Mouse (Mus musculus) megakaryocyte, embryonic 14.5 days (primary cell): ENCODE results near the gene Fgf14.

Experiments
- FLI1 ChIP-seq: IDR thresholded peaks from 2 replicates; pipeline ENCODE4 v1.6.1; 2012; ENCODE audit warnings: low read length, inconsistent platforms, mixed read lengths
- GATA1 ChIP-seq: IDR thresholded peaks from 3 replicates; pipeline ENCODE4 v1.6.1; 2012; ENCODE audit warnings: mixed read lengths, low read length, inconsistent platforms, borderline replicate concordance

DNA sequence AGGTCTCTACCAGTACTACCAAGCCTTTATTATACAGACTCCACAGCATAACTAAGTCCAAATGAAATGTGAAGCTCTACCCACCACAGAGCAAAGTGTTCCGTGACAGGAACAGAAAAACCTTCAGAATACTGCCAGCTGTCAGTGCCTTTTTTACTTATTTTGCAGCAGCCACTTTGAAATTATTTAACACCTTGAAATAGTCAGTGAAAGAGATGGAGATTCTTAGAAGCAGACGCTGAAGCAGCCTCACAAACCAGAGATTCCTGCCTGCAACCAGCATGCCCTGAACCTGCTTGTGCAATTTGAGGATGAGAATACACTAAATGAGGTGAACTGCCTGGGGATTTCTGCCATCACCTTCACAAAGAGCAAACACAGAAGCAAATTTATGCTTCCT, 206.0 kb downstream of the Fgf14 start:
- TF ChIP-seq GATA1 (no peak), FLI1 (no peak)
